Mouse (Mus musculus): Measurements from ENCODE around the gene Gm8909. TPM values are rescaled to one million over a fixed set of nuclear protein-coding genes. Genes with fewer than 3 reads are reported as not detected.
"Not testable (repeated sequence)": the region's sequence is repeated elsewhere in the genome, so short reads cannot be mapped to it uniquely, and the experiment has no call there.

Gene Gm8909
- polyA plus RNA-seq, 1 experiment from 2014 or later = not detected

DNA sequence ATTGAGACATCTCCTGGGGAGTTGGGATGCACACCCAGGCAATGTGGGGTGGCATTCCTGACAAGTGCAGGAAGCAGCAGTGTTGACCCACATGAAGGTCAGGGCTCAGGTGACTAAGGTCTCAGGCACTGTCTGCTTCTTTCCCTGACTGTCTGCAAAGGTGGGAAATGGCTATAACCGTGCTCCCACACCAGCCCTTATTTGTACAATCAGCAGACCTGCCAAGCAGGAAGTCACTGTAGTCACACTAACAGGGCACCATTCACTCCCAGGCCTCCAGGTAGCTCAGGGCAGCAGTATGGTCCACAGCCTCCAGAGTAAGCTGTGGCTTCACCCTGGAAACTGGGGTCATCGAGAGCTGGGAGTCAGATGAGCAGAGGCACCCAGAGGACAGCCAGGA lies 24.0 kb upstream of the Gm8909 start:
- Histone ChIP-seq H3K27me3 (ENCODE audit: control insufficient read depth, insufficient read depth, low read length) (peaks cover 10% of the 10 kb centered on the region), H3K36me3 (ENCODE audit: control insufficient read depth, insufficient read depth, low read length) (no peaks in the 10 kb centered on the region)

DNA sequence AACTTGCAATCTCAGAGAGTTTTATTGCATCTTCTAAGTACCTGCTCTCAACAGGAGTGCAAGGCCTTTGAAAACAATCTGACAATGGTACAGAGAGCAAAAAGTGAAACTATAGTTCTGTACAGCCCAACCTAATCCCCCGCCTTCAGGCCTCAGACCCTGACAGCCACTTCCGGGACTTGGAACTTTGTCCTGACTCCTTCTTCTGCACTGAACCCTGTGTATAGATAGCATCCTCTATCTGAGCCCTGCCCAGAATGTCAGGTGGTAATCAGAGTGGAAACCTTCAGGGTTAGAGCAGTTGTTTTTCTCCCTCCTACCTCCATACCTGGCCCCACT lies 21.8 kb upstream of the Gm8909 start, which contains the start of gene H2-T3:
H2-T3 (minus strand) TSS at position 119 of the 339 bp plus-strand sequence.
- Histone ChIP-seq H3K4me3 (ENCODE audit: low read depth, low read length) (no peak within 1 kb of the TSS), H3K9me3 (ENCODE audit: control insufficient read depth, low read length) (no peaks in the 10 kb centered on the region), H3K4me2 (ENCODE audit: low read depth) (no peak within 1 kb of the TSS), H3K4me1 (ENCODE audit: control insufficient read depth, insufficient read depth, low read length) (no peaks in the 10 kb centered on the region), H3K9ac (ENCODE audit: low read length) (no peak within 1 kb of the TSS), H3K27me3 (ENCODE audit: control insufficient read depth, insufficient read depth, low read length) (peaks cover 10% of the 10 kb centered on the region), H3K27ac (ENCODE audit: low read depth, low read length) (no peak within 1 kb of the TSS), H3K36me3 (ENCODE audit: control insufficient read depth, insufficient read depth, low read length) (no peaks in the 10 kb centered on the region)
- ATAC-seq (ENCODE audit: insufficient read depth, low FRiP score, low TSS enrichment) (no peak), DNase-seq (ENCODE audit: low spot score) (no peak)
- 58% methylated on average over 2 of the region's 2 CpGs for WGBS

More for the DNA sequence above, 24.0 kb upstream of the Gm8909 start:
- no peak overlapping the region for H3K27ac ChIP-seq (ENCODE audit: low read depth, low read length)
- no peaks in the 10 kb centered on the region for H3K9me3 ChIP-seq (ENCODE audit: control insufficient read depth, low read length)
- no peak for DNase-seq (ENCODE audit: low spot score)
- ATAC-seq (ENCODE audit: insufficient read depth, low FRiP score, low TSS enrichment) = no peak
- no peaks in the 10 kb centered on the region for H3K4me1 ChIP-seq (ENCODE audit: control insufficient read depth, insufficient read depth, low read length)
- H3K4me2 ChIP-seq (ENCODE audit: low read depth) = no peak overlapping the region
- H3K4me3 ChIP-seq (ENCODE audit: low read depth, low read length) = no peak overlapping the region
- WGBS = 80% methylated on average over 2 of the region's 2 CpGs
- H3K9ac ChIP-seq (ENCODE audit: low read length) = no peak overlapping the region

DNA sequence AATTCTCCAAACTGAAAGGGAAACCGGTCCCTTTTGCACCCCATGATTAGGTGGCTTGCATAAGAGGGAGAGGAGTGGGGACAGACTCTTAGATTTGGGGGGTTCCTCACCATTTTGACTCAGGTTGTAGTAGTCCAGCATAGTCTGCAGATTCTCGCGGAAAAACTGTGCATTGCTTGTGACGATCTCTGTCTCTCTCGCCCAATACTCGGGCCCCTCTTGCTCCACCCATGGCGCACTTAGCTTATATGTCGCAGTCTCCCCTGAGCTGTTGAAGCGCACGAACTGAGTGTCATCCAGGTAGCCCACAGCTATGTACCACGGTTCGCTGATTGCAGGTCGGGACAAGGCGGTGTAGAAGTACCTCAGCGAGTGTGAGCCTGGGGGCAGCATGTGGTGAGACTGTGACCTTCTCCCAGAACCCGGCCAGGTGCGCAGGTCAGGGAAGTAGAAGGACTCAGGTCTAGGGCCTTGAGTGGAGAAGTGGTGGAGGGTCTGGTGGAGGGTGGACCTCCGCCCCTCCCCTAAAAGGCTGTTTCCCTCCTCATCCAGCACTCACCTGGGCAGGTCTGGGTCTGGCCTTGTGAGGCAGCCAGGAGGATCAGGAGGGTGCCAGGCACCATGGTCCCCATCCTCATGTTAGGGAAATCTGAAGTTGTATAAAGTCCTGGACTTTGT lies 21.3 kb upstream of the Gm8909 start:
- H3K4me1 ChIP-seq (ENCODE audit: control insufficient read depth, insufficient read depth, low read length) = no peaks in the 10 kb centered on the region
- H3K4me2 ChIP-seq (ENCODE audit: low read depth) = no peak overlapping the region
- no peak overlapping the region for H3K27ac ChIP-seq (ENCODE audit: low read depth, low read length)
- no peak overlapping the region for H3K4me3 ChIP-seq (ENCODE audit: low read depth, low read length)
- H3K36me3 ChIP-seq (ENCODE audit: control insufficient read depth, insufficient read depth, low read length) = no peaks in the 10 kb centered on the region
- ATAC-seq (ENCODE audit: insufficient read depth, low FRiP score, low TSS enrichment) (no peak), DNase-seq (ENCODE audit: low spot score) (no peak)
- H3K27me3 ChIP-seq (ENCODE audit: control insufficient read depth, insufficient read depth, low read length) = peaks cover 10% of the 10 kb centered on the region
- H3K9ac ChIP-seq (ENCODE audit: low read length) = no peak overlapping the region
- WGBS = 38% methylated on average over 18 of the region's 18 CpGs
- H3K9me3 ChIP-seq (ENCODE audit: control insufficient read depth, low read length) = no peaks in the 10 kb centered on the region

DNA sequence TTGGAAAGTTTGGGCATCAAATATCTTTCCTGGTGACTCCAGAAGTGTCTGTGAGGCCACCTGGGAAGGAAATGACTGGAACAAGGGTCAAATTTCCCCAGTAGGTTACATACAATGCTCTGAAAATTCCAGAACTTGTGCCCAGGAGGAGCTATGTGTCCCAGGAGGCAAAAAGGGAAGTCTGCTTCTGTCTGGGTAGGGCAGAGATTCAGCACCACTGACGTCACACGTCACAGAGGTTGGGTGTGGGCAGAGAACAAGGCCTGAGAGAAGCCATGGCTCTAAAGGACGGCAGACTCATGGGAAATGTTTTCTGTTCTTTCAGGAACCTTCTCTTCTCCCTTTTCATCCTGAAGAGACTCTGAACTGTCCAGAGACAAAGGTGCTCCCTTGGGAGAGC lies 19.2 kb upstream of the Gm8909 start:
- Histone ChIP-seq H3K9ac (ENCODE audit: low read length) (no peak overlapping the region), H3K36me3 (ENCODE audit: control insufficient read depth, insufficient read depth, low read length) (no peaks in the 10 kb centered on the region), H3K9me3 (ENCODE audit: control insufficient read depth, low read length) (no peaks in the 10 kb centered on the region), H3K27ac (ENCODE audit: low read depth, low read length) (no peak overlapping the region), H3K4me1 (ENCODE audit: control insufficient read depth, insufficient read depth, low read length) (no peaks in the 10 kb centered on the region), H3K4me2 (ENCODE audit: low read depth) (no peak overlapping the region), H3K4me3 (ENCODE audit: low read depth, low read length) (no peak overlapping the region), H3K27me3 (ENCODE audit: control insufficient read depth, insufficient read depth, low read length) (peaks cover 14% of the 10 kb centered on the region)
- 74% methylated on average over 3 of the region's 3 CpGs for WGBS
- no peak for ATAC-seq (ENCODE audit: insufficient read depth, low FRiP score, low TSS enrichment)
- no peak for DNase-seq (ENCODE audit: low spot score)

DNA sequence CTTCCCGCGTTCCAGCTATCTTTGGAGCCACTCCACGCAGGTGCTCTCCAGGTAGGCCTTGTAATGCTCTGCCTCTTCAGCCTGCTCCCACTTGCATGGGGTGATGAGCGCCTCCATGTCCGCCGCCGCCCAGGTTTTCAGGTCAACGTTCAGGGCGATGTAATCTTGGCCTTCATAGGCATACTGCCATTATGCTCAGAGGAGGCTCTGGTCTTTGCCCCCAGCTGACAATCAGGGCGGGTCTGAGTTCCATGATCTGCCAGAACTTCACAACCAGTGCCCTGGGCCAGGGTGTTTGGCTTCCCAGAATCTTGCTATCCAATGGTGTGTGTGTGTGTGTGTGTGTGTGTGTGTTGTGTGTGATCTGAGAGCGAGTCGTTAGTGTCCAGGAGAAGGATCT lies 13.9 kb upstream of the Gm8909 start:
- Histone ChIP-seq H3K9ac (ENCODE audit: low read length) (no peak overlapping the region), H3K27ac (ENCODE audit: low read depth, low read length) (no peak overlapping the region), H3K9me3 (ENCODE audit: control insufficient read depth, low read length) (no peaks in the 10 kb centered on the region), H3K36me3 (ENCODE audit: control insufficient read depth, insufficient read depth, low read length) (no peaks in the 10 kb centered on the region), H3K4me3 (ENCODE audit: low read depth, low read length) (no peak overlapping the region), H3K4me1 (ENCODE audit: control insufficient read depth, insufficient read depth, low read length) (no peaks in the 10 kb centered on the region), H3K27me3 (ENCODE audit: control insufficient read depth, insufficient read depth, low read length) (peaks cover 13% of the 10 kb centered on the region), H3K4me2 (ENCODE audit: low read depth) (no peak overlapping the region)
- WGBS = 77% methylated on average over 12 of the region's 12 CpGs
- DNase-seq (ENCODE audit: low spot score) (no peak), ATAC-seq (ENCODE audit: insufficient read depth, low FRiP score, low TSS enrichment) (no peak)

DNA sequence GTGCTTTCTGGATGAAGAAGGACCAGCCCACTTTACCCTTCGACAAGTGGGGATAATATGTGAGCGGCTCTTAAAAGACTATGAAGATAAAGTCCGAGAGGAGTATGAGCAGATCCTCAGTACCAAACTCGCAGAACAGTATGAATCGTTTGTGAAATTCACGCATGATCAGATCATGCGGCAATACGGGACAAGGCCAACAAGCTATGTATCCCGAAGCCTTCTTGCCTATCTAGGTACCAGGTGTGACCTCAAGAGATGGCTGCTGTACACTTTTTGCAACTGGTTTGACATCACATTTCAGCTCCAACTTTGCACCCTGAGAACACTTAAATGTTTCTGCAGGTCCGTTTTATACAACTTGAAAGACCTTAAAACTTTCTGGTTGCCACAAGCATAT lies 11.1 kb upstream of the Gm8909 start:
- peaks cover 13% of the 10 kb centered on the region for H3K27me3 ChIP-seq (ENCODE audit: control insufficient read depth, insufficient read depth, low read length)
- not testable (repeated sequence) for H3K36me3 ChIP-seq (ENCODE audit: control insufficient read depth, insufficient read depth, low read length); H3K27ac ChIP-seq (ENCODE audit: low read depth, low read length); H3K9ac ChIP-seq (ENCODE audit: low read length); DNase-seq (ENCODE audit: low spot score); H3K4me2 ChIP-seq (ENCODE audit: low read depth); ATAC-seq (ENCODE audit: insufficient read depth, low FRiP score, low TSS enrichment); H3K4me3 ChIP-seq (ENCODE audit: low read depth, low read length); H3K9me3 ChIP-seq (ENCODE audit: control insufficient read depth, low read length); H3K4me1 ChIP-seq (ENCODE audit: control insufficient read depth, insufficient read depth, low read length)
- WGBS = 12% methylated on average over 10 of the region's 10 CpGs

DNA sequence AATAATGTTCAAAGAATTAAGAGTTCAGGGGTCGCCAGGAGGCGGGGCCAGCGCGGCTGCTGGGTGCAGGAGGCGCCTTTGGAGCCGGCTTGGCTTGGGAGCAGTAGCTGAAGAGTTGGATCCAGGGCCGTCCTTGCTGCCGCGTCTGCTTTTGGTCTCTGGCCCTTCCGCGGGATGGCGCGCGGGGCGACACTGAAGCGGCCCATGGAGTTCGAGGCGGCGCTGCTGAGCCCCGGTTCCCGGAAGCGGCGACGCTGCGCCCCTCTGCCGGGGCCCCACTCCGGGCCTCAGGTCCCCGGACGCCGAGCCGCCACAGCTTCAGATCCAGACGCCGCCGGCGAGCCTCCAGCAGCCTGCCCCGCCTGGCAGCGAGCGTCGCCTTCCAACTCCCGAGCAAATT lies 10.6 kb upstream of the Gm8909 start:
- WGBS = under 1% methylated on average over 40 of the region's 40 CpGs
- not testable (repeated sequence) for H3K27ac ChIP-seq (ENCODE audit: low read depth, low read length); H3K4me1 ChIP-seq (ENCODE audit: control insufficient read depth, insufficient read depth, low read length); H3K9me3 ChIP-seq (ENCODE audit: control insufficient read depth, low read length); H3K36me3 ChIP-seq (ENCODE audit: control insufficient read depth, insufficient read depth, low read length)
- Histone ChIP-seq H3K9ac (ENCODE audit: low read length) (0 out of 2 replicates have a peak overlapping the region, but pooled peaks have one; percentile 14), H3K27me3 (ENCODE audit: control insufficient read depth, insufficient read depth, low read length) (peaks cover 13% of the 10 kb centered on the region), H3K4me2 (ENCODE audit: low read depth) (peak overlapping the region; percentile 47), H3K4me3 (ENCODE audit: low read depth, low read length) (peak overlapping the region; percentile 31)
- ATAC-seq (ENCODE audit: insufficient read depth, low FRiP score, low TSS enrichment) (0 out of 2 replicates have a peak, but pooled peaks have one; percentile 53), DNase-seq (ENCODE audit: low spot score) (peak; percentile 49)

DNA sequence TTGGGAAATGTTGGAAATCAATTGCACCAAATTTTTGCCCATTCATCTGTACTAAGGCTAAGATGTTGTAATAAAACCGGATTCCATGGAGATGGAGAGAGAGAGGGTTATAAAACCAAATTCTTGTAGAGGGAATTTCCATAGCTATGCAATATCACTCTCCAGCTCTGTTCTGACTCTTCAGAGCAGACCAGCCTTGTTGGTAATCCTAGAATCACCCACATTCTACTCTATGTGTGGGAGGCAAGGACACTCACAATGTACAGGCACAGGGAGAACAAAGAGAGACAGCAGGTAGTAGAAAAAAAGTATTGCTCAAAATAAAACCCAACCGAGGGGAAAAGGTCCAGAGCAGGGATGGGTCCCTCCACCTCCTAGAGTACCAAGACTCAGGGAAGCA lies 7.8 kb upstream of the Gm8909 start:
- H3K4me2 ChIP-seq (ENCODE audit: low read depth); H3K27ac ChIP-seq (ENCODE audit: low read depth, low read length); H3K36me3 ChIP-seq (ENCODE audit: control insufficient read depth, insufficient read depth, low read length); H3K4me3 ChIP-seq (ENCODE audit: low read depth, low read length); H3K4me1 ChIP-seq (ENCODE audit: control insufficient read depth, insufficient read depth, low read length); ATAC-seq (ENCODE audit: insufficient read depth, low FRiP score, low TSS enrichment); H3K9me3 ChIP-seq (ENCODE audit: control insufficient read depth, low read length); H3K9ac ChIP-seq (ENCODE audit: low read length); H3K27me3 ChIP-seq (ENCODE audit: control insufficient read depth, insufficient read depth, low read length); DNase-seq (ENCODE audit: low spot score): not testable (repeated sequence)
- WGBS = no CpG with 5 or more reads among the region's 2 CpGs

DNA sequence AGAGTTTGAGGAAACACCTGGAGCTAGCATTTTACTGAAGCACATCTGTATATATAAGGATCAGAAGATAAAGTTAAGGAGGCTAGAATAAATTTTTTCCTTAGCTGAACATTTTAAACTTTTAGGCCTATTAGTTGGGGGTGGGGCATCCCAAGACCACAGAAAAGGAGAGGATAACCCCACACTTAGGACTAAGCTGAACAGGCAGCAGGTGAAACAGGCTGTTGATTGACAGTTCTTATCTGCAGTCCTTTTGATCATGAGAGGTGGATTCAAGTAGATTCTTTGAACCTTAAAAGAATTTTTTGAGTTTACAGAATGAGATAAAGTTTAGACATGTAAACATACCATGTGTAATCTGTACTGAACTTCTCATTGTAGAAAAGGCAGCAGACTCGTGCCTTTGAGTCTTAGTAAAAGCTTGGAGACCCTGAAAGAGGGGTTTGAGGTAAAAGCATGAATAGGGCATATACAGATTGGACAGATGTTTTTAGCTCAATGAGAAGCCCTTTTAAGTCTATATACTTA lies 2.0 kb upstream of the Gm8909 start:
- DNase-seq (ENCODE audit: low spot score) (no peak), ATAC-seq (ENCODE audit: insufficient read depth, low FRiP score, low TSS enrichment) (no peak)
- H3K36me3 ChIP-seq (ENCODE audit: control insufficient read depth, insufficient read depth, low read length) = no peaks in the 10 kb centered on the region

More for the DNA sequence above, 2.0 kb upstream of the Gm8909 start:
- no peak overlapping the region for H3K4me3 ChIP-seq (ENCODE audit: low read depth, low read length)
- no peak overlapping the region for H3K9ac ChIP-seq (ENCODE audit: low read length)
- no peaks in the 10 kb centered on the region for H3K9me3 ChIP-seq (ENCODE audit: control insufficient read depth, low read length)
- H3K4me1 ChIP-seq (ENCODE audit: control insufficient read depth, insufficient read depth, low read length) = no peaks in the 10 kb centered on the region
- no peak overlapping the region for H3K4me2 ChIP-seq (ENCODE audit: low read depth)
- no peak overlapping the region for H3K27ac ChIP-seq (ENCODE audit: low read depth, low read length)
- 43% methylated on average over 1 of the region's 1 CpGs for WGBS
- peaks cover 43% of the 10 kb centered on the region for H3K27me3 ChIP-seq (ENCODE audit: control insufficient read depth, insufficient read depth, low read length)

Data from neural tube, embryonic 11.5 days (tissue).